Mouse (Mus musculus) heart, adult 2 months (tissue): ENCODE data around the gene N4bp2l1.

Source experiments
- CTCF ChIP-seq: fragments of 200-600 bp; IDR thresholded peaks from 2 replicates; pipeline ENCODE4 v1.8.1; 2022; ENCODE audit warnings: antibody characterized with exemption, mild to moderate bottlenecking, moderate library complexity
- EP300 ChIP-seq: fragments of 200-500 bp; IDR thresholded peaks from 2 replicates; pipeline ENCODE4 v1.6.1; 2011; ENCODE audit warnings: low read depth, low read length, control low read depth; ENCODE audit not compliant: insufficient read depth
- POLR2A ChIP-seq: fragments of 200-500 bp; IDR thresholded peaks from 2 replicates; pipeline ENCODE4 v1.6.1; 2011; ENCODE audit warnings: mild to moderate bottlenecking, low read depth, low read length, control low read depth; ENCODE audit not compliant: insufficient read depth

GRCm38 (mm10) chr5:150570496-150571219, 26.3 kb downstream of the N4bp2l1 start:
- no peak for TF ChIP-seq POLR2A
- TF ChIP-seq CTCF = no peak
- no peak for TF ChIP-seq EP300
